Mouse (Mus musculus): Measurements from ENCODE around the gene Fam189a1. TPM values are rescaled to one million over a fixed set of nuclear protein-coding genes. Genes with fewer than 3 reads are reported as not detected.

Gene Fam189a1
- total and polyA plus RNA-seq, 3 experiments: not detected

DNA sequence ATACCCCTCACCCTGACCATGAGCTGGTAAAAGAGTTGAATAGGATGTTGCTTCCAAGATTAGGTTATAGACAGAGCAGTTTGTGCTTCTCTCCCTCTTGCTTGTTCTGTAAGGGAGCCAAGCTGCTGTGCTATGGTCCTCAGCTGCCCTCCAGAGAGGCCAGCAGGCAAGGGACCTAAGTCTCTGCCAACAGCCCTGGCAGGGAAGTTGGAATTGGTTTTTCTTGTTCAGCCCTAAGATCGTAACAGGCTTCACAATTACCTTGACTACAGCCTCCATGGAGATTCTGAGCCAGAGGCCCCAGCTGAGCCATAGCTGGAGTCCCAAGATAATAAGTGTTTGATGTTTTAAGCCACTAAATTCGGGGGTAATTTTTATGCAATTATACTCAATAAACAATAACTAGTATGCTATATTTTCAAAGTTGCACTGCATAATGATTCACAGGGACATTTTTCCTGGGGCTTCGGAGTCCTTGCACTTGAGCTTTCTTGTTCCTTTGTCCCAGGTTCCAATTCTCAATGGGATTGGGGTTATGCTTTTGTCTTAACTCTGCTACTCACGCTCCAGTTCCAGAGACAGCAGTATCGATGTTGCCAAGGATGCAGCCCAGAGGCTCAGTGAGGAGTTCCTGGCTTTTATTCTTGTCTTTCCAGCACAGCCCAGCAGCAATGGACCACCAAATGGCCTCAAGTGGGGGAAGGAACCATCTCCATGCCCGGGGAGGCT lies 430.2 kb downstream of the Fam189a1 start:
- TF ChIP-seq MXI1 (IDR thresholded peaks at IDR 0.05; ENCODE audit: low read depth, low read length) (no peak), TAL1 (IDR thresholded peaks at IDR 0.05; ENCODE audit: low read length) (no peak), MAX (IDR thresholded peaks at IDR 0.05; ENCODE audit: low read length) (no peak), POLR2AphosphoS5 (IDR thresholded peaks at IDR 0.05; ENCODE audit: borderline replicate concordance, low read depth, low read length) (no peak), ZMIZ1 (IDR thresholded peaks at IDR 0.05; ENCODE audit: low read depth, low read length) (no peak), ZKSCAN1 (IDR thresholded peaks at IDR 0.05; ENCODE audit: low read depth, low read length) (no peak)
- Histone ChIP-seq H3K4me1 (ENCODE audit: control insufficient read depth in 1 of 2, insufficient read depth in 2 of 2, low read length in 2 of 2) (no peaks in the 10 kb centered on the region), H3K79me2 (ENCODE audit: control insufficient read depth, insufficient read depth, low read length, poor library complexity) (no peaks in the 10 kb centered on the region), H3K27me3 (ENCODE audit: control insufficient read depth in 1 of 2, insufficient read depth in 2 of 2, low read length in 2 of 2) (no peaks in the 10 kb centered on the region), H3K9ac (ENCODE audit: control insufficient read depth, low read depth, low read length, poor library complexity, severe bottlenecking) (no peak overlapping the region), H3K9me3 (replicated peaks; ENCODE audit: insufficient read depth, low read length) (no peaks in the 10 kb centered on the region), H3K4me3 (ENCODE audit: control insufficient read depth in 1 of 2, insufficient read depth in 1 of 2, low read depth in 2 of 2, low read length in 2 of 2) (no peak overlapping the region), H3K27ac (ENCODE audit: control insufficient read depth, low read depth, low read length) (no peak overlapping the region), H3K36me3 (ENCODE audit: control insufficient read depth in 1 of 2, insufficient read depth in 2 of 2, low read length in 2 of 2) (no peaks in the 10 kb centered on the region)
- no peak for DNase-seq (ENCODE audit: low read depth, low spot score)

DNA sequence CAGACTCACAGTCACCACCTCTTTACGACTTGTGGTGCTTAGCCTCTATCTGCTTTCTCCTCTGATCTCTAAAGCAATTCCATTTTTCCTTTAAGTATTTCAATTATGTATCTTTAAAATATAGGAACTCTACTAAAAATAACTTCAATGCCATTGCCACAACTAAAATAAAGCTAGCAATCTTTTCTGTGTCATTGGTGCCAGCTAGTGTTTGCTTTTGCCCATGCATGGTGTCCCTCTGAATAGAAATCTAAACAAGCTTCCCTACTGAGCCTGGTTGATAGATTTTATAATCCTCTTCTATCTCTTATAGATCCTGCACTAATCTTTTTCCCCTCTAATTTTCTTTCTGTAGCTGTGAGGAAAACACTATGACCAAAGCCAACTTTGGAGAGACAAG lies 432.0 kb downstream of the Fam189a1 start:
- DNase-seq (ENCODE audit: low read depth, low spot score): no peak
- no peaks in the 10 kb centered on the region for H3K27me3 ChIP-seq (ENCODE audit: control insufficient read depth in 1 of 2, insufficient read depth in 2 of 2, low read length in 2 of 2)
- no peak overlapping the region for H3K4me3 ChIP-seq (ENCODE audit: control insufficient read depth in 1 of 2, insufficient read depth in 1 of 2, low read depth in 2 of 2, low read length in 2 of 2)

DNA sequence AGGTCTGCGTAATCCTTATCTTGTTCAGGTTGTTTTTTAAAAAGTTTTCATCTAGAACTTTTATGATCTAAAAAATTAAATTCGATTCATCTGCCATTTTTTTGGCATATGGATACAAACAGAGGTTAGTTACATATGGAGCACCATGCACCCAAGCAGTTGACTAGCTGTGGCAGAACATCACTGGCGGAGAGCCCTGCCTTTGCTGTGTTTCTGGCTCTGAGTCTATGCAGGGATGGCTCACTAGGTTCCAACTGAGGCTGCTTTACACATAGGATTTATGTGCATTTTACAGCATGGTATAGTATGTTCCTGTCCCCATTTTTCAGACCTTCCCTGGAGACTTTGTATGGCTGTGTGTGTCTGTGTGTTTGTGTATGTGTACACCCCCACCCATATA lies 433.1 kb downstream of the Fam189a1 start:
- H3K27ac ChIP-seq (ENCODE audit: control insufficient read depth, low read depth, low read length): no peak overlapping the region
- no peak for DNase-seq (ENCODE audit: low read depth, low spot score)
- no peaks in the 10 kb centered on the region for H3K9me3 ChIP-seq (replicated peaks; ENCODE audit: insufficient read depth, low read length)
- H3K27me3 ChIP-seq (ENCODE audit: control insufficient read depth in 1 of 2, insufficient read depth in 2 of 2, low read length in 2 of 2): no peaks in the 10 kb centered on the region
- H3K79me2 ChIP-seq (ENCODE audit: control insufficient read depth, insufficient read depth, low read length, poor library complexity): no peaks in the 10 kb centered on the region
- H3K4me3 ChIP-seq (ENCODE audit: control insufficient read depth in 1 of 2, insufficient read depth in 1 of 2, low read depth in 2 of 2, low read length in 2 of 2): no peak overlapping the region
- TF ChIP-seq POLR2AphosphoS2 (IDR thresholded peaks at IDR 0.05; ENCODE audit: low read length): no peak
- TF ChIP-seq POLR2AphosphoS5 (IDR thresholded peaks at IDR 0.05; ENCODE audit: borderline replicate concordance, low read depth, low read length): no peak
- no peak overlapping the region for H3K9ac ChIP-seq (ENCODE audit: control insufficient read depth, low read depth, low read length, poor library complexity, severe bottlenecking)
- no peaks in the 10 kb centered on the region for H3K4me1 ChIP-seq (ENCODE audit: control insufficient read depth in 1 of 2, insufficient read depth in 2 of 2, low read length in 2 of 2)
- H3K36me3 ChIP-seq (ENCODE audit: control insufficient read depth in 1 of 2, insufficient read depth in 2 of 2, low read length in 2 of 2): no peaks in the 10 kb centered on the region

More for the DNA sequence above, 432.0 kb downstream of the Fam189a1 start:
- no peaks in the 10 kb centered on the region for H3K9me3 ChIP-seq (replicated peaks; ENCODE audit: insufficient read depth, low read length)
- H3K9ac ChIP-seq (ENCODE audit: control insufficient read depth, low read depth, low read length, poor library complexity, severe bottlenecking): no peak overlapping the region
- TF ChIP-seq POLR2AphosphoS5 (IDR thresholded peaks at IDR 0.05; ENCODE audit: borderline replicate concordance, low read depth, low read length) (no peak), SMC3 (IDR thresholded peaks at IDR 0.05; ENCODE audit: low read depth, low read length) (no peak), MEF2A (IDR thresholded peaks at IDR 0.05; ENCODE audit: extremely low read depth, insufficient replicate concordance, low read depth, low read length, poor library complexity, severe bottlenecking) (no peak), SIN3A (IDR thresholded peaks at IDR 0.05; ENCODE audit: low read length) (no peak), POLR2AphosphoS2 (IDR thresholded peaks at IDR 0.05; ENCODE audit: low read length) (no peak), RAD21 (IDR thresholded peaks at IDR 0.05; ENCODE audit: low read depth, low read length) (no peak), ZNF384 (IDR thresholded peaks at IDR 0.05; ENCODE audit: low read depth, low read length) (no peak)
- H3K79me2 ChIP-seq (ENCODE audit: control insufficient read depth, insufficient read depth, low read length, poor library complexity): no peaks in the 10 kb centered on the region
- no peak overlapping the region for H3K27ac ChIP-seq (ENCODE audit: control insufficient read depth, low read depth, low read length)
- no peaks in the 10 kb centered on the region for H3K36me3 ChIP-seq (ENCODE audit: control insufficient read depth in 1 of 2, insufficient read depth in 2 of 2, low read length in 2 of 2)
- no peaks in the 10 kb centered on the region for H3K4me1 ChIP-seq (ENCODE audit: control insufficient read depth in 1 of 2, insufficient read depth in 2 of 2, low read length in 2 of 2)
